Mouse (Mus musculus) kidney, postnatal 36 days (tissue): Measurements from ENCODE around the gene Pax9.

Experiments
- DNase-seq, 2 experiments: peaks; one replicate each; pipeline ENCODE4 v3.0.0; 2021 to 2022; ENCODE audit warnings: mixed read lengths in 2 of 2

Gene Pax9

DNA sequence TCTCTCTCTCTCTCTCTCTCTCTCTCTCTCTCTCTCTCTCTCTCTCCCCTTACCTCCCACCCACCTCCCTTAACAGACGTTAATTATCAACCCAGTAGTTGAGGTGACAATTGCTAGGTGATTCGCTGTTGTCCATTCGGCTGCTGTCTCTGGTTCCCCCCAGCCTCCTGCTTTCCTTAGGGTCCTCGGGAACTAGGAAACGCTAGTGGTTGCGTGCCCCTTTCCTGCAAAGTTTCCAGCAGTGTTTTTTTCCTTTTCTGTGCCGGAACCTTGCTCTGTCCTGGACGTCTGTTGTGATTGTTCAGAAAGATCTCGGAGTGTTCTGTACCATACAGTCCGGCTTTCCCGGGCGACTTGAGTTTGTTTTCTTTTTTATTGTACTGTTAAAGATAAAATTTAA lies 6.2 kb downstream of the Pax9 start:
- no peak for DNase-seq

DNA sequence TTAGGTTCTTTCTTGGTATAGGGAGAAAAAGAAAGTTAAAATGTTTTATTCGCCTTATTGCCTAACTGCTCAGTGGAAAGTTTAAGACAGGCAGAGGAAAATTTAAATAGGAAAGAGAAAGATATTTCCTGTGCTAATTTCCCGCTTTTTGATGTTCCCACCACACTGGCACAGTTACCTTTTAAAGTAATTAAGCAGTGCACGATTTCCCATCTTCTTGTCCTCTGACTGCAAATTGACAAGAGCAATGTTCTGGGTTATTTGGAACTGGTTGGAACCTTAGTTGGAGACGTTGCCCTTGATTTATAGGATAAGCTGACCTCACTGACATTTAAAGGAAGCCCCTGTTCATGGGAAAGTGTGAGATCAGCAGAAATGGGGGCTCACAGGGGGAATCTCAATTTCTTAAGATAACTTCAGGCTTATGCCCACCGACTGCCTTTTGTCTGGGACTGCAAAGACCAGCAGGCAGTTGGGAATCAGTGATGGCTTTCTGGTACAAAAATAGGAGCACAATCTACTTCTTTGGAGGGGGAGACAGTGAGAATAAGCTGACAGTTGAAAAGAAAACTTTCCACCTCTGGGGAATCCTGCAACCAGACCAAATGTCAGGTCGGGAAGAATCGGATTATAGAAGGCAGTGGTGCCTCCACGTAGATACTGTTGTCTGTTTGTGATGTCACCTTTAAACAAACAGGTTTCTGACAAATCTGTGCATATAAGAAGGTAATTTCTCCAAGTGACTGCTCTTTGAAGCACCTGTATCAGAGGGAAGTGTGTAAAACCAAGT lies 6.8 kb downstream of the Pax9 start:
- no peak for DNase-seq

DNA sequence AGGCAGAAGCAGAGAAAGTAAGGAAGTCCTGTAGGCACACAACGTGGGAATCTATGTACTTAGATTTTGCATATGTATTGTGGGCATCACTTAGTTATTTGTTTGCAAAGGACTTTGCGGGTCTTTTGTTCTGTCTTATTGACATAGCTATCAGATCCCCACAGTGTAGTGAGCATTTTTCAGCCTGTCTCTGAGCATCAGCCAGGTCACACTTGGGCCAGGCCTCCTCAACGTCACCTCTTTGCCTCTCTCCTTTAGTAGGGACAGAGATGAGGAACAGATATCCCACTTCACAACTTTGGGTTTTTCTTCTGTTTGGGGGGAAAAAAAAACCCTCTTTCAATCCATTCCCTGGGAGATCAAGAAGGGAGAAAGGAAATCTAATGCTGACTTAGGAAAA lies 7.8 kb downstream of the Pax9 start:
- no peak for DNase-seq

DNA sequence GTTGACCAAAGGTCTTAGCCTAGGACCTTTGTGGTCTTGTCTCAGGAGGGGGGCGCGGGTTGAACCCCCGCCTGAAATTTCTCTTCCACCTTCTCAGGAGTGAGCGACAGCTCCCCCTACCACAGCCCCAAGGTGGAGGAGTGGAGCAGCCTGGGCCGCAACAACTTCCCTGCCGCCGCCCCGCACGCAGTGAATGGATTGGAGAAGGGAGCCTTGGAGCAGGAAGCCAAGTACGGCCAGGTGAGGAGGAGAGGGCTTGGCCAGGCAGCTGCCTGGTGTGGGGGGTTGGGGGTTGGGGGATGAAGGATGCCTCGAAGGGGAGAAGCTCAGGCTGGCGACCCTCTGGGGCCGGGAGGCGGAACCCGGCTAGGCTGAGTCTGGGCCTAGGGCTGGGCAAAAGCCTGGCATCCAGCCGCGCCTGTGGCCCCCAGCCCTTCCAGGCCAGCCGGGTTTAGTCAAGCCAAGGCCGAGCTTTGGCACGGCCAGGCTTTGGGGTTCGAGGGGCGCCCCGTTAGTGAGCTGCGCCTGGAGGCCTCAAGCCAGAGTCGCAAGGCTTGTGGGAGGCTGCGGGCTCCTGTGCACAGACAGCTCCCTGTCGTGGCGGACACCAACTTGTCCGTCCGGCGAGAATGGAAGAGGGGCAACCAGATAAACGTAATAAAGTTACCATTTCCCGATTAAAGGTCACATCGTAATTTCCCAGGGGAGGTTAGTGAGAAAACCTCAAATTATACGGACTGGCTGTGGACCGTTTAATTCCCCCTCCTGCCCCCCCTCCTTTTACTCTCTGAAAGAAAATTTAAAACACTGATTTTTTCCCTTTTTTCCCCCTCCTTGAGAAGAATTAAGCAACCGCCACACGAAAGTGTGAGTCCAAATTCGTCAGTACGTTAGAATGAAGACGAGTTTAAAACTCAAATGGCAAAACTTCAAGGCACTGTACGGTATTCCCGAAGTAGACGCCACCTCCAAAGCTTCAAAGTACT lies 8.6 kb downstream of the Pax9 start:
- no peak for DNase-seq

DNA sequence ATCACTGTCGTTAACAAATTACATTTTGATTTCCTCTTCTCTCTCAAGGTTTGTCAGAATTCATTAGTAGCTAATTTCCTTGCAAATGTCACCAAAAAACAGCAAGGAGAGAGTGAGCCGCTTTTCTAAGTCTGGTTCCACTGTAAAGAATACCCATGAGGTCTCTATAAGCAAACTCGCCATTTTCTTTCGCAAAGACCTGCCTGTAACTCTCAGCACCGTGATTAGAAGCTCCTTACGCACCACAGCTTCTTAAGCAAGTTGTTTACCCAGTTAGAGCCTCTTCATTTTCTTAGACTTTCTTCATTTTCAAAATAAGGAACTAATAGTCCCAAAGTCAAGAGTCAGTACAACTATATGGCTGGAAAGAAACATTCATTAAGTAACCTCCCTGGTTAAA lies 9.4 kb downstream of the Pax9 start:
- no peak for DNase-seq

DNA sequence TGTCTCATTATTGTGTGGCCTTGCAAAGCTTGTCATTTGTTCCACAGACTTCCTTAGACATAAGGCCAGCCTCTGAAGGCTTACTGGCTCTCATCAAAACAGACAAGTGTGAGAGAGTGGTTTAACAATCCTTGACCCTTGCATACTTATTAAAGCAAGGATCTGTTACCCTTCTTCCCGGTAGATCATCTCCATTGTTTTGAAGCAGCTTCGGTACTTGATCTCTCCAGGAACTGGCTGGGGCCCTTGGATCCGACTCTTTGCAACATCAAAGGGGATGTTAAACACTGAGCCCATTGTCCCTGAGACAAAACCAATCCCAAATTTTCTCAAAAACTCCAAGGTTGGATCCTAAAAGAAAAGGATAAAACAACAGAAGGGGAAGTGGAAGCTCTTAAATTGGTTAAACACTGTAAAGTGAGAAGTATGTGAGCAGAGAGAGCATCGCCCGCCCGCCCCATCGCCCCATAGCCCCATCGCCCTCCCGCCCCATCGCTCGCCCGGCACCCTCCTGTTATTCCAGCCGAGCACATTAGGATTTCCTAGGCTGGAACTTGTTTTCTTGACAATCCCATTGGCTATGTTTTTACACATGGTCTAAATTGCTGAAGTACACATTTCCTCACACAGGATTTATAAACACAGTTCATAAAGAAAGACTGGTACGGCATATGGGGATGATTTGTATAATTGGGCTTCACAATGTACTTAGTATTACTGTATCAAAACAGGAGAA lies 26.6 kb downstream of the Pax9 start:
- no peak for DNase-seq

DNA sequence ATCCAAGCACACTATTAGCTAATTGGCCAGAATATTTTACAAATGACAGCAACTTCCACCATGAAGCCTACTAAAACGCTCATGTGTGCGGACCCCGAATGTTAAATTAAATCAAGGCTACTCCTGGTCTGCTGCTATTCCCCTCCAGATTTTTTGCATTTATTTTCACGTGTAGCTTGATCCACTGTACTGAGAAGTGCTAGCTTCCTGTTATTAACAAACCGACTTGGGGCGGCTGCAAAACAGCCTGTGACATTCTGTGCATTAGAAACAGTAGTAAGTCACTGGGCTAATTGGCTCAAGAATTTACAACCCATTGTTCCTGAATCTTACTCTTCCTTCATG lies 27.1 kb downstream of the Pax9 start:
- no peak for DNase-seq

DNA sequence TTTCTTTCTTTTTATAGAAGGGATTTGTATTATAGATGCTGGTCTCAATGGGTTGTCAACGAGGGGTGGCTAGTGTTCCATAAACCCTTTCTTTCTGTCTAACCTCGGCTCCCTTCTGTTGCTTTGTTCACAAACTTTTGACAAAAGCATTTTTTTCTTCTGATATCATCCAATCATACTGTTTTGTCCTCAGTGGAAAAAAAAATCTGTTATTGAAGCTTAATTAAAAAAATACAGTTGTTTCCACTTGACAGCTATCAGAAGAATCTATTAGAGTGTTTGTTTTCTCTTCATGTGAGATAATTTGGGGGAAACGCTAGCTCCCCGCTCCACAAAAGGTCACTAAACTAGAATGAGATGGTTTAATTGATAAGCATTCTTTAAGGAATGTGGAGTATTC lies 36.1 kb downstream of the Pax9 start:
- no peak for DNase-seq

DNA sequence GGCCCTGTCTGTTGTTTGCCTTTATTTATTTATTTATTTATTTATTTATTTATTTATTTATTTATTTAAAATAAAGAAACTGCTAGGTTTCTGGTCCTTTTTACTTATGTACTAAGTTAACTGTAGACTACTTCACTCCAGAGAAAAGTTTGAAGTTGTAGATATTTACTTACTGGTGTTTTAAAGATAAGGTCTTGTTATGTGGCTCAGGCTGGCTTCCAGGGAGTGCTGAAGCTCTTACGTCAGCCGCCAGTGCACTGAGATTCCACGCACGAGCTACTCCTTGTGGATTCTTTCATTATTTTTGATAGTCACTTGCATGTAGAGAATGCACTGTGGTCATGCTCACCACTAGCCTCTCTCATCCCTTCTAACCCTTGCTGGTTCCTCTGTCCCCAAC lies 45.5 kb downstream of the Pax9 start:
- no peak for DNase-seq
